Mouse (Mus musculus) embryonic facial prominence, embryonic 11.5 days (tissue): ENCODE measurements at regions not wholly inside any gene's neighbourhood (a gene's known extent, or its start where the extent isn't known, plus 50 kb on each side); places are given as distances from the start of the nearest gene placed in this dataset.

ENCODE experiments used
- ATAC-seq: fragments of 200-750 bp; cut with Nextera tagmentation; replicated peaks from 2 replicates; pipeline ENCODE4 v1.8.0; 2017; ENCODE audit warnings: low read depth; ENCODE audit not compliant: insufficient number of reproducible peaks, low FRiP score, low TSS enrichment
- DNase-seq: peaks from one replicate; pipeline ENCODE4 v3.0.0-alpha.2; 2015; ENCODE audit warnings: low spot score
- H3K27ac ChIP-seq: fragments of 300-500 bp; sonication (generic); replicated peaks from 2 replicates; pipeline ENCODE4 v1.5.1; 2014; ENCODE audit warnings: mild to moderate bottlenecking, low read depth, low read length, control low read depth
- H3K27me3 ChIP-seq: fragments of 300-500 bp; sonication (generic); 2 replicates; pipeline ENCODE4 v1.6.1; 2014; ENCODE audit warnings: mild to moderate bottlenecking, low read length, moderate library complexity, mixed read lengths; ENCODE audit not compliant: control insufficient read depth, insufficient read depth
- H3K36me3 ChIP-seq: fragments of 300-500 bp; sonication (generic); replicated peaks from 2 replicates; pipeline ENCODE4 v1.6.1; 2014; ENCODE audit warnings: low read depth, mild to moderate bottlenecking, low read length, moderate library complexity, mixed read lengths; ENCODE audit not compliant: control insufficient read depth, insufficient read depth
- H3K4me1 ChIP-seq: fragments of 300-500 bp; sonication (generic); 2 replicates; pipeline ENCODE4 v1.6.1; 2014; ENCODE audit warnings: low read length, mixed read lengths; ENCODE audit not compliant: control insufficient read depth, insufficient read depth
- H3K4me2 ChIP-seq: fragments of 300-500 bp; sonication (generic); 2 replicates; pipeline ENCODE4 v1.6.1; 2014; ENCODE audit warnings: low read depth, mild to moderate bottlenecking, control low read depth, low read length, moderate library complexity
- H3K4me3 ChIP-seq: fragments of 300-500 bp; sonication (generic); 2 replicates; pipeline ENCODE4 v1.5.1; 2014; ENCODE audit warnings: low read depth, low read length, control low read depth
- H3K9ac ChIP-seq: fragments of 300-500 bp; sonication (generic); replicated peaks from 2 replicates; pipeline ENCODE4 v1.6.1; 2014; ENCODE audit warnings: mild to moderate bottlenecking, control low read depth, low read length
- H3K9me3 ChIP-seq: fragments of 300-500 bp; sonication (generic); replicated peaks from 2 replicates; pipeline ENCODE4 v1.6.1; 2016; ENCODE audit warnings: mild to moderate bottlenecking, low read length, inconsistent platforms, mixed read lengths; ENCODE audit not compliant: control insufficient read depth
- WGBS: fragments of 180-500 bp; shearing (Covaris S2); extraction: QIAGEN DNeasy Blood & Tissue Kit; methylation state at CpG from one replicate; pipeline ENCODE4 v1.1.7; 2014; 5-methylcytosine and 5-hydroxymethylcytosine counted together

DNA sequence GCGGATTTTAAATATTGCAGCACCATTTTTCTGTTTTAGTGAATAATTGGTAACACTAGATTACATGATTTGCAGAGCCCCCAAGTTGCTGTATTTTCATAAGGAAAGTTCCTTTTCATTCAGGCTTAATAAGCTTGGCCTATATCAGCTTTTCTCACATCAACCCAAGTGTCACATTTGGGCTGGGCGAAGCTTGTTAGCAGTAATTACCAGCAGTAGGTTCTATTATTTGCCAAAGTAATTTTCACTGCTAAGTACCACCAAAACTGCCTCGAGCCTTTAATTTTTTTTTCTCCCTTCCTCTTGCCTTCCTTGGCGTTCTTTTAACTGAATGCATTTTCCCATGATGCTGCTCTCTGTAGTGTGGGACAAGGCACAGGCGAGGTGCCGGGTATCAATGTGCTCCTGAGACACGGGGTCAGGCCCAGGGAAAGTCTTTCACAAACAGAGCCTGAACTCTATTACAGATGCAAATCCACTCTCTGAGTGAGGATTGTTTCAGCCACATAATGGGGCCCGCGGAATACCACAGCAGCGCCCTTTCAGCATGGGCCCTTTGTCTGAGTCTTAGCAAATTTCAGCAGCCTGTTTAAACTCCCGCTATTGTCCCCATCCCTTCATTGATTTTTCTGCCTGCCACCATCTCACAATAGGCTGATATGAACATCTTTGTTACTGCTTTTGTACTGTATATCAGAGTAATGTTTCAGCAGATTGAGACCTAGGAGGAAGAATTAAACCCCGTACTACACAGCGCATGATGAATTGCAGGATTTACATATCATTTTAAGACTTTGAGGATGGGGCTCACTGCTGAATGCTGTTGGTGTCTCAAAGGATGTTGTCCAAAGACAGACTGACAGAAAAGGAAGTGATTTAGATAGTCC, 205.1 kb upstream of the Epha3 start:
- Histone ChIP-seq H3K36me3 (no peaks in the 10 kb centered on the region), H3K27ac (no peak overlapping the region), H3K9me3 (no peaks in the 10 kb centered on the region), H3K9ac (peak overlapping the region; percentile 25; the same call in 1 of the 2 replicates), H3K4me3 (no peak overlapping the region), H3K4me1 (no peaks in the 10 kb centered on the region), H3K4me2 (no peak overlapping the region), H3K27me3 (no peaks in the 10 kb centered on the region)
- 21% methylated on average over 13 of the region's 13 CpGs for WGBS
- ATAC-seq (peak; percentile 96), DNase-seq (peak; percentile 65)

DNA sequence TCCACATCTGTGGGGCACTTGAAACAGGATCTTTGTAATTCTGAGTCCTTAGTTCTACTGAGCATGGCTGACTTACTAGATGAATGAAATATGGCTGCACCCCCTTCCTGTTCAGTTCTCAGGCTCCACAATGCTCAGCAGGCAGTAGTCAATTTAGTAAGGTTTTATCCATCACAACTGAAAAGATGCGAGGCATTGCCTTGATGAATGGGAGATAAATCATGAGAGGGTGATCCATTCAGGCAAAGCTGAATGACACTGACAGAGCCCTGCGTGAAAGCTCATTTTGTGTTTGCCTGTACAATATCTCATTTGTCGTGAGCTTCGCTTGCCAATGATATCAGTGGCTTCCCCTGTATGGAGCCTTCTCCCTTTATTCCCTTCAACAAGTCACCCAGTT, 198.6 kb upstream of the Epha3 start:
- Histone ChIP-seq H3K4me3 (no peak overlapping the region), H3K27me3 (no peaks in the 10 kb centered on the region), H3K36me3 (no peaks in the 10 kb centered on the region), H3K9ac (no peak overlapping the region), H3K4me2 (no peak overlapping the region), H3K4me1 (no peaks in the 10 kb centered on the region), H3K27ac (no peak overlapping the region), H3K9me3 (no peaks in the 10 kb centered on the region)
- DNase-seq (no peak), ATAC-seq (no peak)
- 79% methylated on average over 4 of the region's 4 CpGs for WGBS

- Histone ChIP-seq H3K4me1 (no peaks in the 10 kb centered on the region), H3K4me2 (no peak overlapping the region), H3K4me3 (no peak overlapping the region), H3K9ac (no peak overlapping the region), H3K27ac (no peak overlapping the region), H3K36me3 (no peaks in the 10 kb centered on the region), H3K9me3 (no peaks in the 10 kb centered on the region), H3K27me3 (no peaks in the 10 kb centered on the region)
- 70% methylated on average over 8 of the region's 8 CpGs for WGBS
- ATAC-seq (no peak), DNase-seq (no peak)
These were observed 194.7 kb upstream of the Epha3 start for GRCm38 (mm10) chr16:64058712-64059111.

- H3K4me1 ChIP-seq = no peaks in the 10 kb centered on the region
- no peak overlapping the region for H3K9ac ChIP-seq
- 77% methylated on average over 1 of the region's 1 CpGs for WGBS
- no peak overlapping the region for H3K27ac ChIP-seq
- H3K27me3 ChIP-seq = no peaks in the 10 kb centered on the region
- no peak overlapping the region for H3K4me2 ChIP-seq
- H3K4me3 ChIP-seq = no peak overlapping the region
- H3K9me3 ChIP-seq = no peaks in the 10 kb centered on the region
- ATAC-seq = no peak
- DNase-seq = no peak
- no peaks in the 10 kb centered on the region for H3K36me3 ChIP-seq
These were observed 190.4 kb upstream of the Epha3 start for GRCm38 (mm10) chr16:64054346-64054745.

DNA sequence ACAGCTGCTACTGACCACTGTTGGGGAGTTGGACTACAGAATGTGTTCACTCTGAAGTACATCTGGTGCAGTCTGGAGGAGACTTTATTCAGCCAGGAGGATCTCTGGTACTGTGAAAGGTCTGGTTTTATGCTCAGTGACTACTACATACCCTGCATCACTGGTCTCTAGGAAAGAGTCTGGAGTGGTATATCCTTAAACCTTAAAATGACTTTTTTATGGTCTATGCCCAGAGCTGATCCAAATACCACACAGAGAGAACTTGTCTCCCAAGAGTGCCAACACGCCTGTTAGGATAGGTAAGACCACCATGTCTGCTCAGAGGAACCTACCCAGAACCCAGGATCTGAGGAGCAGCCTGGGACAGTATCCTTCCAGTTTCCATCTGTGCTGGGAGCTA, 184.1 kb upstream of the Epha3 start:
- Histone ChIP-seq H3K4me1 (no peaks in the 10 kb centered on the region), H3K9me3 (no peaks in the 10 kb centered on the region), H3K36me3 (no peaks in the 10 kb centered on the region), H3K27me3 (no peaks in the 10 kb centered on the region), H3K4me2 (no peak overlapping the region), H3K27ac (no peak overlapping the region), H3K9ac (no peak overlapping the region), H3K4me3 (no peak overlapping the region)
- WGBS = 66% methylated on average over 1 of the region's 1 CpGs
- ATAC-seq (no peak), DNase-seq (no peak)

- H3K36me3 ChIP-seq = no peaks in the 10 kb centered on the region
- H3K27me3 ChIP-seq = no peaks in the 10 kb centered on the region
- DNase-seq = no peak
- H3K4me1 ChIP-seq = no peaks in the 10 kb centered on the region
- no peak overlapping the region for H3K9ac ChIP-seq
- WGBS = 89% methylated on average over 10 of the region's 10 CpGs
- no peaks in the 10 kb centered on the region for H3K9me3 ChIP-seq
- no peak for ATAC-seq
- no peak overlapping the region for H3K4me3 ChIP-seq
- no peak overlapping the region for H3K27ac ChIP-seq
- no peak overlapping the region for H3K4me2 ChIP-seq
These were observed 169.1 kb upstream of the Epha3 start for GRCm38 (mm10) chr16:64033049-64033448.

- no peak overlapping the region for H3K27ac ChIP-seq
- ATAC-seq (no peak), DNase-seq (no peak)
- H3K4me1 ChIP-seq = no peaks in the 10 kb centered on the region
- H3K9me3 ChIP-seq = no peaks in the 10 kb centered on the region
- no peak overlapping the region for H3K4me2 ChIP-seq
- H3K9ac ChIP-seq = no peak overlapping the region
- no peaks in the 10 kb centered on the region for H3K36me3 ChIP-seq
- H3K4me3 ChIP-seq = no peak overlapping the region
- H3K27me3 ChIP-seq = no peaks in the 10 kb centered on the region
These were observed 160.0 kb upstream of the Epha3 start for GRCm38 (mm10) chr16:64023981-64024380.

- H3K9ac ChIP-seq = no peak overlapping the region
- DNase-seq (no peak), ATAC-seq (no peak)
- WGBS = 91% methylated on average over 5 of the region's 5 CpGs
- H3K4me2 ChIP-seq = no peak overlapping the region
- no peak overlapping the region for H3K27ac ChIP-seq
- no peaks in the 10 kb centered on the region for H3K36me3 ChIP-seq
- H3K4me1 ChIP-seq = no peaks in the 10 kb centered on the region
- no peak overlapping the region for H3K4me3 ChIP-seq
- H3K9me3 ChIP-seq = no peaks in the 10 kb centered on the region
- H3K27me3 ChIP-seq = no peaks in the 10 kb centered on the region
These were observed 136.9 kb upstream of the Epha3 start for GRCm38 (mm10) chr16:64000884-64001283.
